Mouse (Mus musculus): ENCODE results near the gene Smarca2. TPM values are rescaled to one million over a fixed set of nuclear protein-coding genes. Genes with fewer than 3 reads are reported as not detected.
A peak's percentile ranks its signal among the peaks of the same experiment; 100 is the strongest.

Gene Smarca2
- polyA plus RNA-seq, 1 experiment, result 58.9 TPM

DNA sequence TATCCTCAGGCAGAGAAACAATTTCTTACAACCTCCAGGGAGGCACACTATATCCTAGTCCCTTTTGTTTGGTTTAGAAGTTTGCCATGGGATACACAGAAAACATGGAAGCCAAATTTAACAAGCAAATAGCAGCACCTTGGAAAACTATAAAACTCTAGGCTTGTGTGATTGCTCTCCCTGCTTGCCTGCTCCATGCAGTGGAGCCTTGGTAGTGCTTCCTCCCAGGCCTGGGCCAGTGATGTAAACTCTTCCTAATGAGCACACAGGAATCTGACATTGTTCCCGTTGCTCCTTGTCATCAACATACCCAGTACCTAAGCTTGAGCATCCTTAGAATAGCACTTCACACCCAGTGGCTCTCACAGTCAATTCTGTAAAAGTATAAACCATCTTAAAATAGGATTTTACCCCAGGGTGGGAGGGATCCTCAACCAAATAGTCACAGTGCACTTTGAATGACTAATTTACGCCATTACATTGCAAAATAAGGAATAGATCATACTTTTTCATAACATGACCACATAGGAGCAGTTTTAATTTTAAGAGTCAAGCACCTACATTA is 1.5 kb upstream of the Smarca2 start:
- TF ChIP-seq POLR2A (IDR thresholded peaks at IDR 0.05; ENCODE audit: borderline replicate concordance, low read depth, low read length), result no peak
- no peak for TF ChIP-seq CTCF (IDR thresholded peaks at IDR 0.05; ENCODE audit: low read depth, low read length)
- no peak overlapping the region for H3K4me3 ChIP-seq (ENCODE audit: insufficient read depth, low read length)
- peaks cover 3% of the 10 kb centered on the region for H3K4me1 ChIP-seq (ENCODE audit: control insufficient read depth, insufficient read depth, low read length)

DNA sequence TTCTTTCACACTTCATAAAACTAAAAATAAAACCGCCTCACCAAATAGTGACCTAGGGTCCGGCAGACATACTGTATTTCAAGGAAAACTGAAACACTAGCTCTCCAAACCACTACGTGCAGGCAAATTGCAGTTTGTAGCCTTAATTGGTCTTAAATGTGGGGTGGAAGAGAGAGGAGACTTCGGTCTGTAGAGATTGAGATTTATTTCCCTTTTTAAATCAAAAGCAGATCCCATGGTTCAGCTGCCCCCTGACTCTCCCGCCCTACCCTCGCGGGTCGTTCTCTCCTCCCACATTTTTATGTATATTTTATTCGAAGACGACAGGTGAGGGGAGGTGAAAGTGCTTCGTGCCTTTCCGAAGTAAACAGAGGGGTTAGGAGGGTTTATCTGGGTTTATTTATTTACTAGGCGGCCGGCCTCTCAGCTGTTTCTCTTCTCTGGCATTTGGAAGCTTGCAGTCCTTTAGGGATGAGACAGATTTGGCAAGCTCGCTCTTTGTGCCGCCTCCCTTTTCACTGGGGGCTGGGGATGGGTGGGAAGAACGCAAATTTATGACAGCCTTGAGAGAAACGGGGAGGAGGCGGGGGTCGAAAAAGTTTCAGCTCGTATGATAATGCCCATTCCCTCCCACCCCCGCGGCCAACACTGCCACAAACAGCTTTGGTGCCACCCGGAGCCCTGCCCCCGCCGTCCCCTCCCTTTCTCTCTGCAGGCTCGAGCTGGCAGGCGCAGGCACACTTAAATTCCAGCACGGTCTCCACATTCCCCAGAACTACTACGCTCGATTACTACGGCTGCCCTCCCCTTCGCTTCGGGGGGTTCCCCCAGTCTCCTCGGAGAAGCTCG is 720 bp upstream of the Smarca2 start:
- Histone ChIP-seq H3K27ac (ENCODE audit: insufficient read depth, low read depth, low read length) (peak overlapping the region; percentile 44), H3K4me3 (ENCODE audit: insufficient read depth, low read length) (peak overlapping the region; percentile 84), H3K4me1 (ENCODE audit: control insufficient read depth, insufficient read depth, low read length) (peaks cover 8% of the 10 kb centered on the region)
- no peak for TF ChIP-seq CTCF (IDR thresholded peaks at IDR 0.05; ENCODE audit: low read depth, low read length)
- no peak for TF ChIP-seq POLR2A (IDR thresholded peaks at IDR 0.05; ENCODE audit: borderline replicate concordance, low read depth, low read length)

More for the DNA sequence above, 1.5 kb upstream of the Smarca2 start:
- no peak overlapping the region for H3K27ac ChIP-seq (ENCODE audit: insufficient read depth, low read depth, low read length)

DNA sequence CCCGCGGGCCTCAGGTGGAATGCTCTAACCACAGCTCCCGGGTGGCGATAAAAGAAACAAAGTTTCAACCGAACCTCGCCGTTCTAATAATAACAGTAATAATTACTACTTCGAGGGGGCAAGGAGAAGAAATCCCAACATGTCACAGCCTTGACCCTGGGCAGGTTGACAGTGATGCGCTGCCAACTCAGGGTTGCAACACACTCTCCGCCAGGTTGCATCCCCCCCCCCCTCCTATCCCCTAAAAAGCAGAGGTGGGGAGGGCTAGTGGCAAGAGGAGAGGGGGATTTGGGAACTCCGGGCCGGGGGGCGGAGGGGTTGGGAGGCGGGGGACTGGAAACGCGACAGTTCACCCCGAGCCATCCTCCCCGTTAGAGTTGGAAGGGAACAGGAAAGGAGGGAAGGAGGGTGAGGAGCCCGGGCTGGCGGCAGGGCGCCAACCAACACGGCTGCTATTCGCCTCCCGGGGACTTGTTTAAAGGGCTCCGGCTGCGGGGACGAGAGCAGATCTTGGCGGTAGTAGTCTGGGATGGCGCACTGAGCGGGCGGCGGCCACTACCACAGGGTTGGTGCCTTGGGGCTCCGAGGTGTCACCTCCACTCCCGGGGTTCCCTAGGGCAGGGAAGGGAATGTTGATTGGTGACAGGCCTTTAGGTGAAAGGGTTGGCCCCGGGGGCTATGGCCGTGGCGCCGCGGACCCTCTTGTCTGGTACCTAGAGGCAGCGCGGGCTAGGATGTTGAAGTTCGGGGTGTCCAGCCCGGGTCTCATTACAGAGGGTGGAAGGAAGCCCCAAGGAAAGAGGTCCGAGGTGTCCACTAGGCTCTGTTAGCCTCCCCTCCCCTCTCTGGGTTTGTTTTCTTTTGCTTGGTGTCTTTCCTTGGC is 829 bp downstream of the Smarca2 start:
- peak overlapping the region; percentile 74 for H3K27ac ChIP-seq (ENCODE audit: insufficient read depth, low read depth, low read length)
- TF ChIP-seq CTCF (IDR thresholded peaks at IDR 0.05; ENCODE audit: low read depth, low read length) (no peak), POLR2A (IDR thresholded peaks at IDR 0.05; ENCODE audit: borderline replicate concordance, low read depth, low read length) (no peak)
- peak overlapping the region; percentile 76 for H3K4me3 ChIP-seq (ENCODE audit: insufficient read depth, low read length)
- H3K4me1 ChIP-seq (ENCODE audit: control insufficient read depth, insufficient read depth, low read length), result peaks cover 10% of the 10 kb centered on the region

DNA sequence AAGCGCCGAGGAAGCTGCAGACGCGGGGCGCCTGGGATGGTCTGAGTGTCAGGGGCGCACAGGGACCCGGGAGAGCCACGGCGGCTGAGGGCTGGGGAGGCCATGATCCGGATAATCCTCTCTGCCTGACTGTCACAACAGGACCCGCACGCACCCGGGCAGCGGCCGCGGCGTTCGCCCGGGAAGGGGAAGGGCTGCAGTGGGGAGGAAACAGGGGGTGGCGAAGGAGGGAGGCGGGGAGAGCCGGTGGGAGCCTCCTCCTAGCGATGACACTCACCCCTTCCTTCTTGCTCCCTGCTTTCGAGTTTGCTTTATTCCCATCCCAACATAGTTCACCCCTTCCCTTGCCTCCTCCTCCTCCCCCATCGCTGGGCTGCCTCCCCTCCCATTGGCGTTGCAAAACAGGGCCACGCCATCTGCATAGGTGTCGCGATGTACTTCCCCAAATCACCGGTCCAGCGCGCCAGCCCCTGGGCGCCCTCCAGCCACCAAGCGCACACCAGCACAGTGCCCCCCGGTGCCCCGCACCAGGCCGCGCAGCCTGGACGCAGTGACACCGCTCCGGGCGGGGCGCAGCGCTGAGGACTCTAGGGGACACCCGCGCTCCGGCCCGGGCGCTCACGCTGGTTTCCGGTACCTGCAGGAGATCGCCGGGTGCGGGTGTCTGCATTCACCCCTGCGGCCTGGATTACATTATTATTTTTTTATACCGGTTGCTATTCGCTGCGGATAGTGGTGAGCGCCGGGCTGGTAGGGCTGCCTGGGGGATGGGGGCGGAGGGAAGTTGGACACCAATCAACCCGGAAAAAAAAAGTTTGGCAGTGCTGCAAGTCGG is 1.7 kb downstream of the Smarca2 start:
- peak overlapping the region; percentile 76 for H3K4me3 ChIP-seq (ENCODE audit: insufficient read depth, low read length)
- peaks cover 10% of the 10 kb centered on the region for H3K4me1 ChIP-seq (ENCODE audit: control insufficient read depth, insufficient read depth, low read length)
- TF ChIP-seq POLR2A (IDR thresholded peaks at IDR 0.05; ENCODE audit: borderline replicate concordance, low read depth, low read length) (no peak), CTCF (IDR thresholded peaks at IDR 0.05; ENCODE audit: low read depth, low read length) (no peak)
- peak overlapping the region; percentile 74 for H3K27ac ChIP-seq (ENCODE audit: insufficient read depth, low read depth, low read length)

DNA sequence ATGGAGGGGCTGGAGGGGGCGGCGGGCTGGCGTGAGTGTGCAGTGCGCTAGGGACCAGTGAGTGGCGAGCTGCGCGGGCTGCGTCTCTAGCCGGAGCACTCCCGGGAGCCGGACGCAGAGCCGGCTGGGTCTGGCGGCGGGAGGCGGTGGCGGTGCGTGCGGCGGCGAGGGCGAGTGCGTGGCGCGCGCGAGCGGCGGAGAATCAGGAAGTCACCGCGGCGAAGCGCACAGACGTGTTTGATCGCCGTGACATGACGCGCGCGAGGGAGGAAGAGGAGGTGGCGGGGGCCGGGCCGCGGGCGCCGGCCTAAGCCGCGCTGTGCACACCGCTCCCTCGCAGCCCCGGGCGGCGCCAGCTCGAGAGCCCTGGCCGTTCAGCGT is 2.3 kb downstream of the Smarca2 start:
- Histone ChIP-seq H3K4me1 (ENCODE audit: control insufficient read depth, insufficient read depth, low read length) (peaks cover 10% of the 10 kb centered on the region), H3K4me3 (ENCODE audit: insufficient read depth, low read length) (peak overlapping the region; percentile 76), H3K27ac (ENCODE audit: insufficient read depth, low read depth, low read length) (peak overlapping the region; percentile 74)
- TF ChIP-seq POLR2A (IDR thresholded peaks at IDR 0.05; ENCODE audit: borderline replicate concordance, low read depth, low read length), result no peak
- TF ChIP-seq CTCF (IDR thresholded peaks at IDR 0.05; ENCODE audit: low read depth, low read length), result no peak

DNA sequence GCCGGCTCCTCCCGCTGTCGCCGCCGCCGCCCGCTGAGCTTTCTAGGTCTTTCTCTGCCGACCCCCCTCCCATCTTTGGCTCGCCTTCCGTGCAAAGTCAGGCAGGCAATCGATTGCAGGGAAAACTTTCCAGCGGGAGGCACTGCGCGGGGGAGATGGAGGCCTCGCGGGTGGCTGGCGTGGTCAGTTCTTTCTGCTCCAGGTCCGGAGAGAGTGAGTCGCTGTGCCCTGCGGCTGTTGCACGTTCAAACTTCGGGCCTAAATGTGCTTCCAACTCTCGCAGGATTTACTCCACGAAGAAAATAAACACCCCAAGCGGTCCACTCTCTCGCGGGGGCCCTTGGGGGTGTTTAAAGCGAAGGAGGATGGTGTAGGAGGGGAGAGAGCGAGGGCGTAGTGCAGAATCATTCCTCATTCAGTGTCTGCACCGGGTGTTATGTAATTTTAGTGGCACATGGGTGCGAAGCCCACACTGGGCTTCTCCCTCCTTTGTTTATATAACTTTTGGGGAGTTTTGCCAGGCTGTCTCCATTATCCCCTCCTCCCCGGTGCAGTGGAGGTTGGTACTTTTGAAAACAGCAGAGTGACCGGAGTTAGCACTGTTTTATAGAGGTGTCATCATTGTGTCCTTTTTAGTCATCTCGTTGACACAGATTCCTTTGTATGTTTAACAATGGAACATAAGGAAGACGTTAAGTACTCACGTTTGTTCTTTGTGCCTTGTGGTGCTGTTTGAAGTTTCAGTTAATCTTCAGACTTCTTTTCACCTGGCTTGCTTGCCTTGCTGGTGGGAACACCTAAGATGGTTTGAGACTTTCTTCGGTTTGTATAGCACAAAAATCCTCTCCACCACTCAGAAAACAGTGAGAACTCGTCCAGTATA is 2.9 kb downstream of the Smarca2 start:
- H3K27ac ChIP-seq (ENCODE audit: insufficient read depth, low read depth, low read length), result peak overlapping the region; percentile 74
- H3K4me3 ChIP-seq (ENCODE audit: insufficient read depth, low read length), result peak overlapping the region; percentile 76
- H3K4me1 ChIP-seq (ENCODE audit: control insufficient read depth, insufficient read depth, low read length), result peaks cover 10% of the 10 kb centered on the region
- TF ChIP-seq CTCF (IDR thresholded peaks at IDR 0.05; ENCODE audit: low read depth, low read length), result no peak
- TF ChIP-seq POLR2A (IDR thresholded peaks at IDR 0.05; ENCODE audit: borderline replicate concordance, low read depth, low read length), result no peak

DNA sequence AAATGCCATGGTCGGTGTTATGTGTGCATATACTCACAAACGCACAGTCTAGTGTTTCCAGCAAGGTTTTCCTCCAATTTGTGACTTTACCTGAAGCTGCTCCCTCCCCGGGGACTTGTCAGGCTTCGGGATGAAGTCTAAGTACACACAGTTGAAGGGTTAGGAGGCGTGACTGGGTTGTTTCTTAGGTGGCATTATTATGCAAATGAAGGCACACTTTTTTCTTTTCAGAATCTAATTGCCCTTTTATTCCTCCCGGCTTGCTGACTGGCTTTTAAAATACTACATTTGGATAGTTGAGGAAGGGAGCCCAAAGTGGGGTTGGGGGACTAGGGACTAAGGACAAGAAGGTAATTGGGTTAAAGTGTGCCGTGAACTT is 3.6 kb downstream of the Smarca2 start:
- Histone ChIP-seq H3K4me1 (ENCODE audit: control insufficient read depth, insufficient read depth, low read length) (peaks cover 10% of the 10 kb centered on the region), H3K27ac (ENCODE audit: insufficient read depth, low read depth, low read length) (no peak overlapping the region), H3K4me3 (ENCODE audit: insufficient read depth, low read length) (peak overlapping the region; percentile 76)
- TF ChIP-seq POLR2A (IDR thresholded peaks at IDR 0.05; ENCODE audit: borderline replicate concordance, low read depth, low read length), result no peak
- TF ChIP-seq CTCF (IDR thresholded peaks at IDR 0.05; ENCODE audit: low read depth, low read length), result no peak

DNA sequence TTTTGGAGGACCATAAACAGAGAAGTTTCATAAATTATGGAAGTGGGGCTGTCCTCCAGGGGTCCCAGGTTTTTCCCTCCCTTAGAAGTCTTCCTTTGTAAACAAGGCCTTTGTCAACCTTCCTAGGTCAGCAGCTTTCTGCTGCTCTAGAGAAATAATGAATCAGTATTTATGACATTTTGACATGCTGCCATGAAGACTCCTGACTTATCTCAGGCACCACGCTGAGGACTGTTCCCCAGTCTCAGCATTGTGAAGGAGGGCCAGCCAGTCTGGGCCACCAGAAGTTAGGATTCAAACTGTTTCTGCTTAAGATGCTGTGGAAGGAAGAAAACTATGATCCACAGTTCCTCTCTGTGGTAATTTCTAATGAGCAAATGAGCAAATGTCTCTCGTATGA is 4.8 kb downstream of the Smarca2 start:
- Histone ChIP-seq H3K4me3 (ENCODE audit: insufficient read depth, low read length) (no peak overlapping the region), H3K27ac (ENCODE audit: insufficient read depth, low read depth, low read length) (no peak overlapping the region), H3K4me1 (ENCODE audit: control insufficient read depth, insufficient read depth, low read length) (peaks cover 10% of the 10 kb centered on the region)
- TF ChIP-seq CTCF (IDR thresholded peaks at IDR 0.05; ENCODE audit: low read depth, low read length) (no peak), POLR2A (IDR thresholded peaks at IDR 0.05; ENCODE audit: borderline replicate concordance, low read depth, low read length) (no peak)

All from bone marrow macrophage, adult 2 months (primary cell).